Mouse (Mus musculus) kidney, adult 8-10 months (tissue): ENCODE measurements around the gene Skil.
"Not testable (repeated sequence)": the region's sequence is repeated elsewhere in the genome, so short reads cannot be mapped to it uniquely, and the experiment has no call there.

Experiments used
- DNase-seq, 2 experiments: peaks; one replicate each; pipeline ENCODE4 v3.0.0; 2022

Gene Skil

DNA sequence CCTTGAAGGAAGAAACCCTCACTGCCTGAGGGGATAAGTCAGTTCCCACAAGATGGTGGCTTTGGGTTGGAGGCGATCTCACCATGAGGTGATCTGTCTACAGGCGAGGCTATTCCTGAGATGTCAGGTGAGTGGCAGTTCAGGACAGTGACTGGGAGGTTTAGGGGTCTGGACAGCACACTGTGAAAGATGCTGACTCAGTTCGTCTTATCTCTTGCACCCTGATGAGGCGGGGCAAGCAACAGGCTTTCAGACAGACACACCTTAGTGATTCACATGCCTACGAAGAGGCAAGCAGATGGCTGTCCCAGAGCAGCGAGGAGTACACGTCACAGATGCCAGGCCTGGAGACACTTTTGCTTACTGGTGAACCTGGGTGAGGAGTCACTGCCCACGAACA is 39.4 kb downstream of the Skil start:
- DNase-seq, result no peak

- DNase-seq, result no peak
Observed at GRCm38 (mm10) chr3:31134696-31135095, 39.8 kb downstream of the Skil start.

DNA sequence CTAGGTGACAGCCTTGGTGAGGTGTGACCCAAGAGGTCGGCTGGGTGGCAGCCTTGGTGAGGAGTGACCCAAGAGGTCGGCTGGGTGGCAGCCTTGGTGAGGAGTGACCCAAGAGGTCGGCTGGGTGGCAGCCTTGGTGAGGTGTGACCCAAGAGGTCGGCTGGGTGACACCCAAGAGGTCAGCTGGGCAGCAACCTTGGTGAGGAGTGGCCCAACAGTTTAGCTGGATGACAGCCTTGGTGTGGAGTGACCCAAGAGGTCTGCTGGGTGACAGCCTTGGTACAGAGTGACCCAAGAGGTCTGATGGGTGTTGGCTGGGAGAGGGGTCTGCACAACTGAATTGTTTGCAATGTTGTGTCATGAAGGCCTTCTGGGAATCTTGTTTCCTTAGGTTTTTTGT is 41.7 kb downstream of the Skil start:
- DNase-seq, result not testable (repeated sequence)

GRCm38 (mm10) chr3:31138454-31139424 is 43.9 kb downstream of the Skil start:
- peak; percentile 54 to 84 for DNase-seq

GRCm38 (mm10) chr3:31141621-31142020 is 46.8 kb downstream of the Skil start:
- DNase-seq, result no peak

GRCm38 (mm10) chr3:31145222-31145621 is 50.4 kb downstream of the Skil start:
- DNase-seq, result not testable (repeated sequence)

- peak; percentile 72 to 74 for DNase-seq
Observed at GRCm38 (mm10) chr3:31145641-31146290, 50.9 kb downstream of the Skil start.

- no peak for DNase-seq
Observed at GRCm38 (mm10) chr3:31148595-31148994, 53.7 kb downstream of the Skil start.

GRCm38 (mm10) chr3:31149706-31150105 is 54.8 kb downstream of the Skil start, which contains the start of gene Cldn11:
Cldn11 (plus strand) TSS chr3:31149920.
- DNase-seq, result no peak

DNA sequence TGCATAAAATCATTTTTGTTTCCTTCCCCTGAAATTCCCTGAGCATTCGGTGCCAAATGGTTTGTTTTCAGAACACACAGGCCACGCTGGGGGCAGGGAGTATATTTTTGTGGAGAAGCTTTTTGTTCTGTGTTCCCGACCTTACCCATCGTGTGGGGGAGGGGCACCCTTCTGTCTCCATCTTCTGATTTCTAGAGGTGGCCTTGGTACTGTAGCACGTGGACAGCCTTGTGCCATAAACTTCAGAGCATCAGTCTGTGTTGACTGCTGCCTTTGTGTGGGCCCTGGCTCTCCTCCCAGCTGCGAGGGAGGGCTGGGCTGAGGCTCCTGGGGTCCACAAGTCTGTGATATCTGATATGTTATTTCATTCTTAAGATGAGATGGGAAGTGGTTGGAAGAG is 57.2 kb downstream of the Skil start:
- DNase-seq, result no peak

GRCm38 (mm10) chr3:31156126-31156525 is 61.3 kb downstream of the Skil start:
- no peak for DNase-seq

DNA sequence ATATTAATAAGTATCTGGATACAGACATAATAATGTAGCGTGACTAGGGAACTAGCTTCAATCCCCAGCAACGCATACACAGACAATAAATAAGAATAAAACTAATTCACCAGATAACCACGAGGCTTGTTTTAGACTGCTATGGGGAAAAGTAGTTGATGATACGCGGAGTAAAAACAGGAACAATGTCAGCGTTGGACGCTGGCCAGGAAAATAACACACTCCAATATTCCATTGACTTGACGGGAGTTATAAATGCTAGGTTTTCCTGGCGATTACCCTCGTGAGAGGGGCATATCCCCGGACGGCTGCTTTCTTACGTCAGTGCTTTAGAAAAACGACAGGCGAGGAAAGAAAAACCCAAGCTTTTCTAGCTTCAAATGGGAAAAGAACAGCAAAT is 62.9 kb downstream of the Skil start:
- DNase-seq, result no peak

GRCm38 (mm10) chr3:31160046-31160445 is 65.2 kb downstream of the Skil start:
- no peak for DNase-seq

DNA sequence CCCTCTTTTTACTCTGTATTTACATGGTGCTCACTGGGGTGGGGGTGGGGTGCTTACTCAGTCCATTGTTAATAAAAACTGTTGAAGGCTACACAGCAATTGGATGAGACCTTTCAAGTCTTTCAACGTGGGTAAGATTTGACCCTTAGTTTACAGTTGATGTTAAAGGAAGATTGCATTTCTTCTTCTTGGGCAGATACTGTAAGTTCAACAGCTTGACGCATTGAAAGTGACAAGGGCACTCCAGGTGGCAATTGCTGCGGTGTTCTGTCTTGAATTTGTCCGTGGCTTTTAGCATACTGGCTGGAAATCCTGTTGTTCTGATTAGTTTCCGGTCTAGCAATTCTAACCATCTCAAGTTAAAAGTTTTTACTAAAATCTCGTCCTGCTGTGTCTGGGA is 66.5 kb downstream of the Skil start:
- no peak for DNase-seq

GRCm38 (mm10) chr3:31162860-31163259 is 68.0 kb downstream of the Skil start:
- no peak for DNase-seq

- no peak for DNase-seq
Observed at GRCm38 (mm10) chr3:31165803-31166202, 70.9 kb downstream of the Skil start.

DNA sequence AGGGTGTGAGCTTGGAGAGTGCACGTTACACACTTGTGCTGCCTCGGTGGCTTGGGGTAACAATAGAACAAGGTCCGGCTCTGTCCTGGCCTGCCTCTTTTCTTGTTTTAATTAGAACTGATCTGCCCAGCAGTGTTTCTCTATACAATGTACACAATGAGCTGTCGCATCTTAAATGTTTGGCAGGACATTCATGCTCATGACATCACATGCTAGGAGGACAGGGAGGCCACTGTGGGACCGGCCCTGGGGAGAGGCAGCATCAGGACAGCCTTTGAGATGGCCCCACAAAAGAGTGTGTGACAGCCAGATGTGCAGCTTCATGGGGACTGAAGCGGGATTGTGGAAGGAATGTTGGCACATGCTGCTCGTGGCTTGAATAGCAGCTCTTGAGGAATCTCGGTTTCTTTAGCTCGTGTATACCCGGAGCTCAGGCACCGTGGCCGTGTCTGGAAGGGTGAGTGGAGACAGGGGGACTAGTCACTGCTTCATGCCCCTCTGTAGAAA is 71.6 kb downstream of the Skil start:
- DNase-seq, result no peak
